Mouse (Mus musculus) lung, adult 2 months (tissue): ENCODE measurements around the gene Mrpl43.

Source experiments
- CTCF ChIP-seq: fragments of 200-500 bp; IDR thresholded peaks from 2 replicates; pipeline ENCODE4 v1.5.1; 2011; ENCODE audit warnings: mild to moderate bottlenecking, low read length, control low read depth; ENCODE audit not compliant: insufficient read depth
- POLR2A ChIP-seq: fragments of 200-500 bp; IDR thresholded peaks from 2 replicates; pipeline ENCODE4 v1.6.1; 2011; ENCODE audit warnings: low read depth, mild to moderate bottlenecking, control low read depth, low read length, borderline replicate concordance; ENCODE audit errors: extremely low read depth

- peak; percentile 36; the same call in 1 of the 2 replicates for TF ChIP-seq POLR2A
- TF ChIP-seq CTCF: peak; percentile 20; the same call in 1 of the 2 replicates
Measured at GRCm38 (mm10) chr19:45017216-45017771, 11.1 kb upstream of the Mrpl43 start.
